Mouse (Mus musculus): ENCODE results near the gene Timp2. TPM values are rescaled to one million over a fixed set of nuclear protein-coding genes. Genes with fewer than 3 reads are reported as not detected.

The Timp2 gene
- polyA plus RNA-seq, 1 experiment from 2014 or later: 107 TPM

- Histone ChIP-seq H3K4me1 (ENCODE audit: insufficient read depth, low read depth, low read length) (no peaks in the 10 kb centered on the region), H3K4me2 (replicated peaks; ENCODE audit: low read depth, low read length) (no peak overlapping the region), H3K9me3 (ENCODE audit: low read length) (no peaks in the 10 kb centered on the region), H3K36me3 (ENCODE audit: insufficient read depth, low read length) (no peaks in the 10 kb centered on the region; the same call in 1 of the 2 replicates), H3K4me3 (ENCODE audit: low read depth, low read length) (no peak overlapping the region), H3K27me3 (replicated peaks; ENCODE audit: insufficient read depth, low read length) (no peaks in the 10 kb centered on the region), H3K9ac (replicated peaks; ENCODE audit: low read depth) (no peak overlapping the region), H3K27ac (ENCODE audit: low read length) (no peak overlapping the region)
- ATAC-seq (no peak), DNase-seq (ENCODE audit: low spot score) (no peak)
- WGBS: 80% methylated on average over 17 of the region's 17 CpGs
- no peak for TF ChIP-seq CTCF (IDR thresholded peaks at IDR 0.05)
- no peak for TF ChIP-seq EP300 (IDR thresholded peaks at IDR 0.05)
These were observed 22.1 kb downstream of the Timp2 start for GRCm38 (mm10) chr11:118333431-118333830.

- no peak overlapping the region for H3K4me3 ChIP-seq (ENCODE audit: low read depth, low read length)
- H3K27ac ChIP-seq (ENCODE audit: low read length): no peak overlapping the region
- no peak overlapping the region for H3K4me2 ChIP-seq (replicated peaks; ENCODE audit: low read depth, low read length)
- H3K27me3 ChIP-seq (replicated peaks; ENCODE audit: insufficient read depth, low read length): no peaks in the 10 kb centered on the region
- no peak for ATAC-seq
- TF ChIP-seq CTCF (IDR thresholded peaks at IDR 0.05): no peak
- TF ChIP-seq EP300 (IDR thresholded peaks at IDR 0.05): no peak
- 90% methylated on average over 11 of the region's 11 CpGs for WGBS
- no peaks in the 10 kb centered on the region; the same call in 1 of the 2 replicates for H3K36me3 ChIP-seq (ENCODE audit: insufficient read depth, low read length)
- no peaks in the 10 kb centered on the region for H3K4me1 ChIP-seq (ENCODE audit: insufficient read depth, low read depth, low read length)
- no peaks in the 10 kb centered on the region for H3K9me3 ChIP-seq (ENCODE audit: low read length)
- H3K9ac ChIP-seq (replicated peaks; ENCODE audit: low read depth): no peak overlapping the region
- DNase-seq (ENCODE audit: low spot score): no peak
These were observed 23.2 kb downstream of the Timp2 start for GRCm38 (mm10) chr11:118332376-118332775.

GRCm38 (mm10) chr11:118330777-118331176 lies 24.8 kb downstream of the Timp2 start:
- no peaks in the 10 kb centered on the region for H3K4me1 ChIP-seq (ENCODE audit: insufficient read depth, low read depth, low read length)
- H3K4me2 ChIP-seq (replicated peaks; ENCODE audit: low read depth, low read length): no peak overlapping the region
- no peak overlapping the region for H3K27ac ChIP-seq (ENCODE audit: low read length)
- 93% methylated on average over 16 of the region's 16 CpGs for WGBS
- H3K4me3 ChIP-seq (ENCODE audit: low read depth, low read length): no peak overlapping the region
- DNase-seq (ENCODE audit: low spot score) (no peak), ATAC-seq (no peak)
- H3K27me3 ChIP-seq (replicated peaks; ENCODE audit: insufficient read depth, low read length): no peaks in the 10 kb centered on the region
- no peak overlapping the region for H3K9ac ChIP-seq (replicated peaks; ENCODE audit: low read depth)
- TF ChIP-seq EP300 (IDR thresholded peaks at IDR 0.05): no peak
- no peak for TF ChIP-seq CTCF (IDR thresholded peaks at IDR 0.05)
- H3K9me3 ChIP-seq (ENCODE audit: low read length): no peaks in the 10 kb centered on the region
- H3K36me3 ChIP-seq (ENCODE audit: insufficient read depth, low read length): no peaks in the 10 kb centered on the region; the same call in 1 of the 2 replicates

- Histone ChIP-seq H3K36me3 (ENCODE audit: insufficient read depth, low read length) (no peaks in the 10 kb centered on the region; the same call in 1 of the 2 replicates), H3K27me3 (replicated peaks; ENCODE audit: insufficient read depth, low read length) (no peaks in the 10 kb centered on the region), H3K4me1 (ENCODE audit: insufficient read depth, low read depth, low read length) (no peaks in the 10 kb centered on the region), H3K4me2 (replicated peaks; ENCODE audit: low read depth, low read length) (no peak overlapping the region), H3K9me3 (ENCODE audit: low read length) (no peaks in the 10 kb centered on the region), H3K9ac (replicated peaks; ENCODE audit: low read depth) (no peak overlapping the region), H3K4me3 (ENCODE audit: low read depth, low read length) (no peak overlapping the region), H3K27ac (ENCODE audit: low read length) (no peak overlapping the region)
- ATAC-seq (no peak), DNase-seq (ENCODE audit: low spot score) (no peak)
- no peak for TF ChIP-seq EP300 (IDR thresholded peaks at IDR 0.05)
- WGBS: 94% methylated on average over 14 of the region's 14 CpGs
These were observed 25.2 kb downstream of the Timp2 start for GRCm38 (mm10) chr11:118330361-118330760.

- ATAC-seq: no peak
- WGBS: 87% methylated on average over 5 of the region's 5 CpGs
These were observed 26.6 kb downstream of the Timp2 start for GRCm38 (mm10) chr11:118328947-118329346.

GRCm38 (mm10) chr11:118328511-118328910 lies 27.0 kb downstream of the Timp2 start:
- Histone ChIP-seq H3K27ac (ENCODE audit: low read length) (no peak overlapping the region), H3K9me3 (ENCODE audit: low read length) (no peaks in the 10 kb centered on the region), H3K4me2 (replicated peaks; ENCODE audit: low read depth, low read length) (no peak overlapping the region), H3K36me3 (ENCODE audit: insufficient read depth, low read length) (no peaks in the 10 kb centered on the region; the same call in 1 of the 2 replicates), H3K27me3 (replicated peaks; ENCODE audit: insufficient read depth, low read length) (no peaks in the 10 kb centered on the region), H3K4me3 (ENCODE audit: low read depth, low read length) (no peak overlapping the region), H3K4me1 (ENCODE audit: insufficient read depth, low read depth, low read length) (no peaks in the 10 kb centered on the region), H3K9ac (replicated peaks; ENCODE audit: low read depth) (no peak overlapping the region)
- ATAC-seq (no peak), DNase-seq (ENCODE audit: low spot score) (no peak)
- WGBS: 95% methylated on average over 6 of the region's 6 CpGs
- TF ChIP-seq EP300 (IDR thresholded peaks at IDR 0.05) (no peak), CTCF (IDR thresholded peaks at IDR 0.05) (no peak)

More at GRCm38 (mm10) chr11:118328947-118329346, 26.6 kb downstream of the Timp2 start:
- TF ChIP-seq CTCF (IDR thresholded peaks at IDR 0.05) (no peak), EP300 (IDR thresholded peaks at IDR 0.05) (no peak)
- DNase-seq (ENCODE audit: low spot score): no peak
- no peaks in the 10 kb centered on the region for H3K27me3 ChIP-seq (replicated peaks; ENCODE audit: insufficient read depth, low read length)
- no peak overlapping the region for H3K9ac ChIP-seq (replicated peaks; ENCODE audit: low read depth)
- H3K27ac ChIP-seq (ENCODE audit: low read length): no peak overlapping the region
- no peaks in the 10 kb centered on the region for H3K4me1 ChIP-seq (ENCODE audit: insufficient read depth, low read depth, low read length)
- no peak overlapping the region for H3K4me2 ChIP-seq (replicated peaks; ENCODE audit: low read depth, low read length)
- no peaks in the 10 kb centered on the region; the same call in 1 of the 2 replicates for H3K36me3 ChIP-seq (ENCODE audit: insufficient read depth, low read length)
- H3K9me3 ChIP-seq (ENCODE audit: low read length): no peaks in the 10 kb centered on the region
- H3K4me3 ChIP-seq (ENCODE audit: low read depth, low read length): no peak overlapping the region

All from lung, postnatal 0 days (tissue).